Mouse (Mus musculus) kidney, postnatal 0 days (tissue): ENCODE results near the gene Ndufaf7. TPM values are rescaled to one million over a fixed set of nuclear protein-coding genes. Genes with fewer than 3 reads are reported as not detected.

Experiments used
- ATAC-seq: fragments of 200-750 bp; cut with Nextera tagmentation; replicated peaks from 2 replicates; pipeline ENCODE4 v1.8.0; 2017; ENCODE audit warnings: low read depth, moderate number of reproducible peaks, moderate TSS enrichment, moderate library complexity; ENCODE audit not compliant: low FRiP score
- DNase-seq: peaks from one replicate; pipeline ENCODE4 v3.0.0-alpha.2; 2016; ENCODE audit warnings: low spot score
- H3K27ac ChIP-seq: fragments of 300-500 bp; sonication (generic); 2 replicates; pipeline ENCODE4 v1.5.1; 2014; ENCODE audit warnings: mild to moderate bottlenecking
- H3K27me3 ChIP-seq: fragments of 300-500 bp; sonication (generic); 2 replicates; pipeline ENCODE4 v1.6.1; 2014; ENCODE audit warnings: low read length, mixed read lengths; ENCODE audit not compliant: insufficient read depth
- H3K36me3 ChIP-seq: fragments of 300-500 bp; sonication (generic); 2 replicates; pipeline ENCODE4 v1.6.1; 2014; ENCODE audit warnings: low read length, mixed read lengths; ENCODE audit not compliant: insufficient read depth
- H3K4me1 ChIP-seq: fragments of 300-500 bp; sonication (generic); replicated peaks from 2 replicates; pipeline ENCODE4 v1.6.1; 2014; ENCODE audit warnings: antibody characterized with exemption, low read length, mixed read lengths; ENCODE audit not compliant: insufficient read depth
- H3K4me2 ChIP-seq: fragments of 300-500 bp; sonication (generic); 2 replicates; pipeline ENCODE4 v1.6.1; 2014; ENCODE audit warnings: mild to moderate bottlenecking, low read length, moderate library complexity, mixed read lengths
- H3K4me3 ChIP-seq: fragments of 300-500 bp; sonication (generic); replicated peaks from 2 replicates; pipeline ENCODE4 v1.5.1; 2014; ENCODE audit warnings: low read depth, low read length
- H3K9ac ChIP-seq: fragments of 300-500 bp; sonication (generic); 2 replicates; pipeline ENCODE4 v1.6.1; 2014; ENCODE audit warnings: low read depth, low read length
- H3K9me3 ChIP-seq: fragments of 300-500 bp; sonication (generic); replicated peaks from 2 replicates; pipeline ENCODE4 v1.6.1; 2016; ENCODE audit warnings: low read length, inconsistent platforms, mixed read lengths
- CTCF ChIP-seq: IDR thresholded peaks from 2 replicates; pipeline ENCODE4 v1.5.1; 2016; ENCODE audit warnings: antibody characterized with exemption, low read depth, mild to moderate bottlenecking, moderate library complexity
- WGBS: fragments of 180-500 bp; shearing (Covaris S2); extraction: QIAGEN DNeasy Blood & Tissue Kit; methylation state at CpG from one replicate; pipeline ENCODE4 v1.1.7; 2014; 5-methylcytosine and 5-hydroxymethylcytosine counted together
- polyA plus RNA-seq: library from polyadenylated mRNA; unstranded; fragments of >200 nt; fragmentation: Nextera tagmentation; extraction: Ambion mirVana; gene quantifications from 2 replicates; pipeline ENCODE4 v1.2.1, GENCODE M21; 2015

The Ndufaf7 gene
- 57.8 and 67.6 TPM in 2 replicates for polyA plus RNA-seq

DNA sequence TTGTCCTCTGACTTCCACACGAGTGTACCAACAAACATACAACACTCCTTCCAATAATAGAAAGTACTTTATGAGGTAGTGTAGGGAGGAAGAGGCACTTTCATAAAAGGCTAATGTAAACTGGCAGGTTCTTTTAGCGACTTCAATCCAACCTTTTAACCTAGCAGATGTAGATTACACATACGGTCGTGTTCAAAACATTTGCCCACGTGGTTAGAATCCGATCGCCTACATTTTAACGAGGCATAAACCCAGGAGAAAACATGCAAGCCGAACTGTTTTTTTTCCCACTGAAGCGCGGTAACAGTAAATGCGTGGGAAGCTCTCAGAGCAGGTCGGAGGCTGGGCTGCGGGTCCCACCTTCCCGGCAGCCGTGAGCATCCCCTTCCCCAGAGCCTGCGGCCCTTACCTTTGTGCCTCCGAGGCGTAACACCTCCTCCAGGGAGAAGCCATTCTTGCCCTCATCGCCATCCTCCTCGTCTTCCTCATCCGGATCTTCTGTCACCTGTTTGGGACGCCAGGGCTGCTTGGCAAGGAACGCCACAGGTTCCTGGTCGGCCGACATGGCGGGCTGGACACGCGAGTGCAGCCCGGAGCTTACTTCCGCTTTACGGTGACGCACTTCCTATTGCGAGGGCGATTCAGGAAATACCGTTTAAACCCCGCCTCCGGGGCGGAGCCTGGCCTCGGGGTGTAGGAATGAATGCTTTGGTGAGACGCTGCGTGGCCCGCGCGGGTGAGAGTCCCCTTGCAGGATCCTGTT is at the start of gene Ndufaf7, which contains the start of gene Cebpz:
Gene Ndufaf7 (plus strand): TSS at position 671 of the 763 bp plus-strand sequence.
Gene Cebpz (minus strand): TSS at position 601 of the 763 bp plus-strand sequence.
- peak within 1 kb of the TSS; percentile 79 for H3K9ac ChIP-seq
- peak within 1 kb of the TSS; percentile 89 for H3K4me3 ChIP-seq
- H3K36me3 ChIP-seq: peaks cover 31% of the 10 kb centered on the region
- H3K4me2 ChIP-seq: peak within 1 kb of the TSS; percentile 81
- DNase-seq (peak; percentile 97), ATAC-seq (peak; percentile 99)
- no peaks in the 10 kb centered on the region for H3K27me3 ChIP-seq
- under 1% methylated on average over 45 of the region's 45 CpGs for WGBS
- peaks cover 11% of the 10 kb centered on the region; the same call in 1 of the 2 replicates for H3K4me1 ChIP-seq
- H3K27ac ChIP-seq: peak within 1 kb of the TSS; percentile 60; the same call in 1 of the 2 replicates
- no peaks in the 10 kb centered on the region for H3K9me3 ChIP-seq
- no peak for TF ChIP-seq CTCF

GRCm38 (mm10) chr17:78888554-78888953 is 48.4 kb upstream of the Ndufaf7 start:
- Histone ChIP-seq H3K4me1 (no peaks in the 10 kb centered on the region), H3K27me3 (no peaks in the 10 kb centered on the region), H3K27ac (no peak overlapping the region), H3K9me3 (no peaks in the 10 kb centered on the region), H3K4me3 (no peak overlapping the region), H3K4me2 (no peak overlapping the region), H3K9ac (no peak overlapping the region), H3K36me3 (no peaks in the 10 kb centered on the region)
- 78% methylated on average over 4 of the region's 4 CpGs for WGBS
- DNase-seq (no peak), ATAC-seq (no peak)
- no peak for TF ChIP-seq CTCF

DNA sequence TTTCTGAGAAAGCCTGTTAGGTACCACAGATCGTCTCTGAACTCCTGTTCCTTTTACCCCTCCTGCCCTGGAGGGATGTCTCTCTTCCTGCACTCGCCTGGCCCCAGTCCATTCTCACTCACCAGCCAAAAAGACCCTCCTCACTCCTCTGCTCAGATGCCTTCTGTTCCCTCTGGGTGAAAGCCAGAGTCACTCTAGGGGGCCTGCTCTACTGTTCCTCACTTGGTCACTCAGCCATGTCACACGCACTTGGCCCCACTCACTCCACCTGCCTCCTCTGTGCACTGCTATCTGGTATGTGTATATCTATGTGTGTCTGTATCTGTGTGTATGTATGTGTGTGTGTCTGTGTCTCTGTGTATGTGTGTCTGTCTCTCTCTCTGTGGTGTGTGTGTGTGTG is 47.8 kb upstream of the Ndufaf7 start:
- Histone ChIP-seq H3K4me2 (no peak overlapping the region), H3K27ac (no peak overlapping the region), H3K4me3 (no peak overlapping the region), H3K36me3 (no peaks in the 10 kb centered on the region), H3K4me1 (no peaks in the 10 kb centered on the region), H3K9ac (no peak overlapping the region), H3K9me3 (no peaks in the 10 kb centered on the region), H3K27me3 (no peaks in the 10 kb centered on the region)
- no peak for ATAC-seq
- TF ChIP-seq CTCF: no peak
- 48% methylated on average over 3 of the region's 3 CpGs for WGBS
- DNase-seq: no peak

GRCm38 (mm10) chr17:78891020-78891419 is 45.9 kb upstream of the Ndufaf7 start:
- ATAC-seq (no peak), DNase-seq (no peak)
- Histone ChIP-seq H3K9me3 (no peaks in the 10 kb centered on the region), H3K27me3 (no peaks in the 10 kb centered on the region), H3K27ac (no peak overlapping the region), H3K4me1 (no peaks in the 10 kb centered on the region), H3K4me3 (no peak overlapping the region), H3K9ac (no peak overlapping the region), H3K4me2 (no peak overlapping the region), H3K36me3 (no peaks in the 10 kb centered on the region)
- TF ChIP-seq CTCF: no peak
- WGBS: 79% methylated on average over 9 of the region's 9 CpGs

DNA sequence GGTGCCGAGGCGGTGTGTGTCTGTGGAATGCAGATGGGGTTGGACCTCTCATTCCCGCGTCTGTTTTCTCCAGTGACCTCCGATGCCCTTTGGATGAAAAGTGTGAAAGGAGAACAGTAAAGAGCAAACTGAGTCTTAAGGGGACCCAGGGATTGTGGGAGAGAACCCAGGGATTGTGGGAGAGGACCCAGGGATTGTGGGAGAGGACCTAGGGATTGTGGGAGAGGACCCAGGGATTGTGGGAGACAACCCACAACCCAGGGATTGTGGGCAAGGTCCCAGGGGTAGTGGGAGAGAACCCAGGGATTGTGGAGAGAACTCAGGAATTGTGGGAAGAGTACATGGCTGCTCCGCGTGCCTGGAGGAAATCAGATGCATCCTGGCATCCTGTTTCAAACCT is 41.9 kb upstream of the Ndufaf7 start:
- no peaks in the 10 kb centered on the region for H3K27me3 ChIP-seq

GRCm38 (mm10) chr17:78895394-78895793 is 41.5 kb upstream of the Ndufaf7 start:
- Histone ChIP-seq H3K36me3 (no peaks in the 10 kb centered on the region), H3K27ac (no peak overlapping the region), H3K4me2 (peak overlapping the region; percentile 52), H3K4me1 (no peaks in the 10 kb centered on the region), H3K9ac (peak overlapping the region; percentile 43; the same call in 1 of the 2 replicates), H3K27me3 (no peaks in the 10 kb centered on the region), H3K4me3 (no peak overlapping the region), H3K9me3 (no peaks in the 10 kb centered on the region)
- TF ChIP-seq CTCF: peak; percentile 76
- 16% methylated on average over 8 of the region's 8 CpGs for WGBS
- peak; percentile 92 for DNase-seq
- ATAC-seq: no peak

More for the DNA sequence above, 41.9 kb upstream of the Ndufaf7 start:
- WGBS: 85% methylated on average over 7 of the region's 7 CpGs
- Histone ChIP-seq H3K27ac (no peak overlapping the region), H3K9me3 (no peaks in the 10 kb centered on the region), H3K4me1 (no peaks in the 10 kb centered on the region), H3K4me3 (no peak overlapping the region), H3K9ac (no peak overlapping the region), H3K4me2 (no peak overlapping the region), H3K36me3 (no peaks in the 10 kb centered on the region)
- TF ChIP-seq CTCF: no peak
- no peak for ATAC-seq
- DNase-seq: no peak
